Mouse (Mus musculus): ENCODE measurements around the gene Tom1l2. TPM values are rescaled to one million over a fixed set of nuclear protein-coding genes. Genes with fewer than 3 reads are reported as not detected.

Gene Tom1l2
- total and polyA plus RNA-seq, 2 experiments: 9.6 to 22.1 TPM

GRCm38 (mm10) chr11:60357116-60357515, 4.4 kb upstream of the Tom1l2 start:
- no peak for DNase-seq (ENCODE audit: extremely low read depth, low read depth, low spot score)
- 76% methylated on average over 1 of the region's 1 CpGs for WGBS
- no peak overlapping the region for H3K9ac ChIP-seq (ENCODE audit: low read depth, low read length)

GRCm38 (mm10) chr11:60355952-60356351, 3.2 kb upstream of the Tom1l2 start:
- H3K79me2 ChIP-seq (ENCODE audit: control insufficient read depth, insufficient read depth, low read length): no peaks in the 10 kb centered on the region
- peak; percentile 67 for DNase-seq (ENCODE audit: extremely low read depth, low read depth, low spot score)
- H3K27me3 ChIP-seq (ENCODE audit: control insufficient read depth, insufficient read depth, low read length): no peaks in the 10 kb centered on the region
- 17% methylated on average over 2 of the region's 2 CpGs for WGBS
- H3K27ac ChIP-seq (replicated peaks; ENCODE audit: insufficient read depth, low read depth, low read length): no peak overlapping the region
- no peak overlapping the region for H3K9ac ChIP-seq (ENCODE audit: low read depth, low read length)
- no peak overlapping the region for H3K4me3 ChIP-seq (ENCODE audit: insufficient read depth, low read depth, low read length)
- TF ChIP-seq POLR2A (IDR thresholded peaks at IDR 0.05; ENCODE audit: extremely low read depth, insufficient read depth, low read length) (no peak), CTCF (IDR thresholded peaks at IDR 0.05; ENCODE audit: low read depth, low read length) (no peak)
- no peaks in the 10 kb centered on the region for H3K36me3 ChIP-seq (ENCODE audit: control insufficient read depth, insufficient read depth, low read length)
- H3K4me1 ChIP-seq (ENCODE audit: control insufficient read depth, insufficient read depth, low read length): 0 out of 2 replicates have a peak, but pooled peaks cover 3% of the 10 kb centered on the region

More at GRCm38 (mm10) chr11:60357116-60357515, 4.4 kb upstream of the Tom1l2 start:
- Histone ChIP-seq H3K27ac (replicated peaks; ENCODE audit: insufficient read depth, low read depth, low read length) (no peak overlapping the region), H3K79me2 (ENCODE audit: control insufficient read depth, insufficient read depth, low read length) (no peaks in the 10 kb centered on the region), H3K4me3 (ENCODE audit: insufficient read depth, low read depth, low read length) (no peak overlapping the region), H3K36me3 (ENCODE audit: control insufficient read depth, insufficient read depth, low read length) (no peaks in the 10 kb centered on the region), H3K4me1 (ENCODE audit: control insufficient read depth, insufficient read depth, low read length) (no peaks in the 10 kb centered on the region), H3K27me3 (ENCODE audit: control insufficient read depth, insufficient read depth, low read length) (no peaks in the 10 kb centered on the region)
- no peak for TF ChIP-seq POLR2A (IDR thresholded peaks at IDR 0.05; ENCODE audit: extremely low read depth, insufficient read depth, low read length)
- TF ChIP-seq CTCF (IDR thresholded peaks at IDR 0.05; ENCODE audit: low read depth, low read length): no peak

GRCm38 (mm10) chr11:60351925-60352371, 757 bp downstream of the Tom1l2 start:
- Histone ChIP-seq H3K27ac (replicated peaks; ENCODE audit: insufficient read depth, low read depth, low read length) (peak overlapping the region; percentile 85), H3K27me3 (ENCODE audit: control insufficient read depth, insufficient read depth, low read length) (no peaks in the 10 kb centered on the region), H3K79me2 (ENCODE audit: control insufficient read depth, insufficient read depth, low read length) (peaks cover 19% of the 10 kb centered on the region), H3K9ac (ENCODE audit: low read depth, low read length) (peak overlapping the region; percentile 85), H3K36me3 (ENCODE audit: control insufficient read depth, insufficient read depth, low read length) (no peaks in the 10 kb centered on the region), H3K4me3 (ENCODE audit: insufficient read depth, low read depth, low read length) (peak overlapping the region; percentile 77), H3K4me1 (ENCODE audit: control insufficient read depth, insufficient read depth, low read length) (peaks cover 8% of the 10 kb centered on the region; the same call in 1 of the 2 replicates)
- WGBS: 4% methylated on average over 11 of the region's 11 CpGs
- peak; percentile 58 for DNase-seq (ENCODE audit: extremely low read depth, low read depth, low spot score)
- TF ChIP-seq CTCF (IDR thresholded peaks at IDR 0.05; ENCODE audit: low read depth, low read length) (no peak), POLR2A (IDR thresholded peaks at IDR 0.05; ENCODE audit: extremely low read depth, insufficient read depth, low read length) (no peak)

GRCm38 (mm10) chr11:60351388-60351787, 1.3 kb downstream of the Tom1l2 start:
- Histone ChIP-seq H3K27ac (replicated peaks; ENCODE audit: insufficient read depth, low read depth, low read length) (peak overlapping the region; percentile 85), H3K4me1 (ENCODE audit: control insufficient read depth, insufficient read depth, low read length) (peaks cover 8% of the 10 kb centered on the region; the same call in 1 of the 2 replicates), H3K4me3 (ENCODE audit: insufficient read depth, low read depth, low read length) (peak overlapping the region; percentile 77; the same call in 1 of the 2 replicates), H3K79me2 (ENCODE audit: control insufficient read depth, insufficient read depth, low read length) (peaks cover 19% of the 10 kb centered on the region), H3K27me3 (ENCODE audit: control insufficient read depth, insufficient read depth, low read length) (no peaks in the 10 kb centered on the region), H3K36me3 (ENCODE audit: control insufficient read depth, insufficient read depth, low read length) (no peaks in the 10 kb centered on the region), H3K9ac (ENCODE audit: low read depth, low read length) (peak overlapping the region; percentile 85; the same call in 1 of the 2 replicates)
- 40% methylated on average over 2 of the region's 2 CpGs for WGBS
- no peak for TF ChIP-seq CTCF (IDR thresholded peaks at IDR 0.05; ENCODE audit: low read depth, low read length)
- TF ChIP-seq POLR2A (IDR thresholded peaks at IDR 0.05; ENCODE audit: extremely low read depth, insufficient read depth, low read length): no peak
- peak; percentile 90 for DNase-seq (ENCODE audit: extremely low read depth, low read depth, low spot score)

DNA sequence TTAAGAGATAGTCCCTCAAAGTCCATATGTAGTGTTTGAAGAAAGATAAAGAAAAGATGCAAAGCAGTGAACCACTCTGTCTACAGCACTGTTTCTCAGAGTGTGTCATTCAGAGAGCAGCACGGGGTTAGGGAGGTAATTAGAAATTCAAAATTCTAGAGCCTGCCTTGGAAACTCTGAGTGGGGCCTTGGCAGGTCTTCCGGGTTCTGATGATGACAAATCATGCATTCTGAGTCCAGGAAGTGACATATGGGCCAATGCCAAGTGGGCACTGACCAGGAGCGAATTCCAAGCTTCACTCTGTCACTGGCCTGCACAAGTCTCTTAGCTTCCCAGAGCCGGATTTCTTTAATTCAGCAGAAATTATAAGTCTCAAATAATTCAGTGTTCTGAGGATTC, 6.2 kb downstream of the Tom1l2 start:
- TF ChIP-seq POLR2A (IDR thresholded peaks at IDR 0.05; ENCODE audit: extremely low read depth, insufficient read depth, low read length): no peak
- TF ChIP-seq CTCF (IDR thresholded peaks at IDR 0.05; ENCODE audit: low read depth, low read length): no peak
- WGBS: 13% methylated on average over 4 of the region's 4 CpGs
- Histone ChIP-seq H3K36me3 (ENCODE audit: control insufficient read depth, insufficient read depth, low read length) (no peaks in the 10 kb centered on the region), H3K27ac (replicated peaks; ENCODE audit: insufficient read depth, low read depth, low read length) (no peak overlapping the region), H3K4me1 (ENCODE audit: control insufficient read depth, insufficient read depth, low read length) (peaks cover 6% of the 10 kb centered on the region), H3K79me2 (ENCODE audit: control insufficient read depth, insufficient read depth, low read length) (peaks cover 42% of the 10 kb centered on the region), H3K4me3 (ENCODE audit: insufficient read depth, low read depth, low read length) (no peak overlapping the region), H3K9ac (ENCODE audit: low read depth, low read length) (no peak overlapping the region), H3K27me3 (ENCODE audit: control insufficient read depth, insufficient read depth, low read length) (no peaks in the 10 kb centered on the region)
- peak; percentile 72 for DNase-seq (ENCODE audit: extremely low read depth, low read depth, low spot score)

GRCm38 (mm10) chr11:60345868-60346267, 6.8 kb downstream of the Tom1l2 start:
- no peak overlapping the region for H3K27ac ChIP-seq (replicated peaks; ENCODE audit: insufficient read depth, low read depth, low read length)

More at GRCm38 (mm10) chr11:60345868-60346267, 6.8 kb downstream of the Tom1l2 start:
- H3K36me3 ChIP-seq (ENCODE audit: control insufficient read depth, insufficient read depth, low read length): no peaks in the 10 kb centered on the region
- H3K9ac ChIP-seq (ENCODE audit: low read depth, low read length): no peak overlapping the region
- WGBS: 96% methylated on average over 4 of the region's 4 CpGs
- H3K4me3 ChIP-seq (ENCODE audit: insufficient read depth, low read depth, low read length): no peak overlapping the region
- no peak for DNase-seq (ENCODE audit: extremely low read depth, low read depth, low spot score)
- H3K4me1 ChIP-seq (ENCODE audit: control insufficient read depth, insufficient read depth, low read length): peaks cover 6% of the 10 kb centered on the region
- no peaks in the 10 kb centered on the region for H3K27me3 ChIP-seq (ENCODE audit: control insufficient read depth, insufficient read depth, low read length)
- no peak for TF ChIP-seq CTCF (IDR thresholded peaks at IDR 0.05; ENCODE audit: low read depth, low read length)
- TF ChIP-seq POLR2A (IDR thresholded peaks at IDR 0.05; ENCODE audit: extremely low read depth, insufficient read depth, low read length): no peak
- H3K79me2 ChIP-seq (ENCODE audit: control insufficient read depth, insufficient read depth, low read length): peaks cover 42% of the 10 kb centered on the region
